Mouse (Mus musculus) embryo, embryonic 10.5 days (tissue): ENCODE data around the gene Ncoa3.
A peak's percentile ranks its signal among the peaks of the same experiment; 100 is the strongest.

ENCODE experiments used
- DNase-seq: peaks from one replicate; pipeline ENCODE4 v3.0.0-alpha.2; 2015; ENCODE audit warnings: low spot score

Gene Ncoa3

DNA sequence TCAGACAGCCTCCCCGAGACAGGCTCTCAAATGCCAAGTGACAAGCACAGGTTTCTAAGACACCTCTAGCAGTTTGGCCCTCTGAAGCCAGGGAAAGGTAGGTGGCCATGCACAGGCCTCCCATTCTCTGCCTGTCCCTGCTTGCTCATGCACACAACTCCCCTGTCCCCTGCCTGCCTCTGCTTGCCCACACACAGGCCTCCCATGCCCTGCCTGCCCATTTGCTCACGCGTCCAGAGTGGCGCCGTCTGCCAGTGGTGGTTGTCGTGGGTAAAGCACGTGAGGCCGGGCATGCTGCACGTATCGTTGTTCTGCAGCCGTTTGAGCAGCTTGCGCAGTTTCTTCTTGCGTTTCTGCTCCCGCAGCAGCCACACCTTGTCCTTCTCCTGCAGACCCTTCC is 86.8 kb downstream of the Ncoa3 start:
- DNase-seq, result no peak

DNA sequence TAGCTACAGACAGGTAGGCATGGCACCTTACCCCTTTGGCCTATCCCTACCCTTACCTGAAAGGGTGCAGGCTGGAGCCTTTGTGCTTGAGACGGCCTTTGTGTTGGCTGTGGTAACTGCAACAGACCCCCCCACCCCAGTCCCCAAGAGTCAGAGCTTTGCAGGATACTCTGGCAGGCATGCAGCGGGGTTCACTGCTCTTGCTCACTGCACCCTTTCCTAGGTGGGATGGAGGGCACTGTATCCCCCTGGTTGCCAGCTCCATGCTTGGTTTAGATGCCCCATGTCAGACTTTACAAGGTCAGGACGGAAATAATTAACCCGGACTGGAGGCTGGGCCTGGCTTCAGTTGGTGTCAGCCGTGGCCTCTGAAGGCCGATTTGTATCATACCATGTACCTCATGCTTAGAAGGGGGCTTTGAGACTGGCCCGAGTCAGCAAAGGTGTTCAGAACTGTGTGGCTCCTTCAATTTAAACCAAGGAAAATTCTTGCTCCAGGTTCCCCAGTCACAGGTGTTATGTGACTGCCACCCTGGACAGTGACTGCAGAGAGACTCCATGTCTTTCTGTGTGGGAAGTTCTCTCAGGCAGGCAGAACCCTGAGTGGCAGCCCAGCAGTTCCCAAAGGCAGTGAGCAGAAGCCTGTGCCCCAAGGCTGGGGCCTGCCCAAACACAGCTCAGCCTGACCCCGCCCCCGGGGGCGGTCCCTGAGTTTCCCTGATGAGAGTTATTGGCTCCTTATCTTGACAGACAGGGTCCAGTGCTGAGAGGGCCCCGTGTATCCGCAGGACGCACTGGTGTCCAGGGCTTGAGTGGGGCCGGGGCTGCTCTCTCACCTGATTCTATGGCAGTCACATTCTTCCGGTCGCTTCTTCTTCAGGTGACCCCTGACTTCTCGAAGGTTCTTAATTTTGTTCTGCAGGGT is 87.8 kb downstream of the Ncoa3 start:
- DNase-seq, result peak; percentile 67

DNA sequence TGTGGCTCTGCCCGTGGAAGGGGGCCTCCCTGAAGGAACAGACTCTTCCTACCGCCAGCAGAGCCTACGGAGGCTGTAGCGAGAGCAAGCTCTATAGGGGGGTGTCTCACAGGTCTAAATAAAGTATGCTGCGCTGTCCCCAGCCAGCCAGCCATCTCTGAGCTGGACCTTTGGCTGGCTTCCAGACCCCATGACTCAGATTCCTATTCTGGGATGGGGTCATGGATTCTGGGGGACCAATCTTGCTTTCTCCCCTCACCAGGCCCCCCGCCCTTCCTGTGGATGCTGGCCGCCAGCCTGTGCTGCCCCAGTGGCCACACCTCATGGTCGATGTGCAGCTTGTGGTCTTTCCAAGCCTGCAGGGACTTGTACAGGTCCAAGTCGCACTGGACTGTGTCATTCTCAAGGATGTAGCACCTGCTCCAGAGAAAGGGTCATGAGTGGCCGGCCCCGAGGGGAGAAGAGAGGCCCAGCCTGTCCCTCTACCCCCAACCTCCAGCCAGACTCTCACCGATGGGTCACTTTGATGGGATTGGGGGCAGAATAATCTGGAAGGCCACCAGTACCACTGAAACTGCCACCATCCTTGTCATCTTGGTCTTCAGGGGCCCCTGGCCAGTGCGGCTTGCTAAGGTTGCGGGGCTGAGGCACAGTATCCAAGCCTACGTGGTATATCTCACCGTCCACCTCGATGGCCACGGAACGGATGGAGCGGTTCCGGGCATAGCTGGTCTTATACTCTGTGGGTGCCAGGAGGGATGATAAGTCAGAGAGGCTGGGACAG is 88.7 kb downstream of the Ncoa3 start:
- DNase-seq, result no peak

DNA sequence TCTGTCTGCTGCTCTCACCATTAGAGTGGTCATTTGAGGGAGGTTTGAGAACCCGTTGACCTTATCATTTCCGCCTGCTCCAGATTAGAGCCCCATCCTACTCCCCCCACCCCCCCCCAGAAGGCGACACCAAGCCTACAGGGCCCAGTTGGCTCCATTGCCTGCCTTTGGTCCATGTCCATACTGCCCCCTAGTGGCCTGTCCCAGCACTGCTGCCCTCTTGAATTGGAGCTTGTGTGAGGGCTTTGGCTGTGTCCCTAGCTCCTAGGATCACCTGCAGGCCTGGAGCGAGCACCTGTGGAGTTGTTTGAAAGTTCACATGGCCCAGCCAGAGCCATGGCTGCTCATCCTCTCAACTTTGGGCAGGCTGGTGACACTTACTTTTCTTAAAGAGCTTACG is 89.8 kb downstream of the Ncoa3 start:
- DNase-seq, result peak; percentile 82

DNA sequence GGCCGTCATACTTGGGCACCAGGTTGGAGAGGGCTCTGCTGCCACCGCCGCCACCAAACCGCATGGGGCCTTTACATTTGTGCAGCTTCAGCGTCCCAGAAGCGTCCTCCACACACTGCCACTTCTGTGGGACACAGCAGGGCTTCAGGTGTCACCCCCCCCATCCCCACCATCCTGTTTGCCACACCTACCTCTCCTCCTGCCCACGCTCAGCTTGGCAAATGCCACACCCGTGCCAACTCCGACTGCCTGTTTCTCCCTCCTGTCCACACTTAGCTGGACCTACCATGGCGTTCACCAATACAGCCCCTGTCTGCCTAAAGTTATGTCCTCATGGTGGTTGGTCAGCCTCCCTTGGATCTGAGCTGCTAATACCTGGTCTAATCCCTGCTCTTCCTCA is 90.2 kb downstream of the Ncoa3 start:
- no peak for DNase-seq

DNA sequence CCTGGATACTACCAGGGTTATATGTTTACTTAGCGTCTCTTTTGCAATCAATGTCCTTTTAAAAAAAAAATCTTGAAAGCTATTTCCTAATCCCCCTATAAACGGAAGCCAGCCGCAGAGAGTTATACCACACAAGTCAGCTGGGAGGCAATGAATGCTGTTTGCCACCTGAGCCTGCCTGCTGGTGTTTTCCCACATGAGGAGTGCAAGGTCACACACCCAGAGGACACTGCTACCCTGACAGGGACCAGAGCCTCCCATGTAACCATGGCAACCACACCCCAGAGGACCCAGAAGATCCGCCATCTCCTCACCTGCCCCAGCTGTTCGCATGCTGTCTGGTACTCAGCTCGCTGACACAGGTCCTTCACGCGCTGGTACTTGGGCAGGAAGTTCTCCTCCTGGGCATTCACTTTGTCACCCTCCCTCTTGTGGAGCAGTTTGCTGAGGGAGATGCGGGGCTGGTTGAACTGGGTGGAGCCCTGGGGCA is 91.2 kb downstream of the Ncoa3 start:
- no peak for DNase-seq

DNA sequence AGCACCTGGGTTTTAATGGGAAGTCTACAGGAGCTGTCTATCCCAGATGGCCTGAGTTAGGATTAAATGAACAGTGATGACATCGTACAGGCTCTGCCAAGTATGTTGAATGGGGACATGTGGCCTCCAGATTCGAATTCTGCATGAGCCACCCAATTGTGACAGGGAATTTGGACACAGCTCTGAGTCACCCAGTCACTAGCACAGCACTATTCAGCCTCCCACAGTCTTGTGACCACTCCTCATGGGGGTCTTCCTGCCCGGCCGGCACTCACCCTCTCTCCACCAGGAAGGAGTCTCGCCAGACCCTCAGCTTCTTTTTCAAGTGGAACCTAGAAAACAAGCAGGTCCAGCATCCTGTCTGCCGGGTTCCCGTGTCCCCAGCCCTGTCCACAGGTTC is 91.7 kb downstream of the Ncoa3 start:
- no peak for DNase-seq

DNA sequence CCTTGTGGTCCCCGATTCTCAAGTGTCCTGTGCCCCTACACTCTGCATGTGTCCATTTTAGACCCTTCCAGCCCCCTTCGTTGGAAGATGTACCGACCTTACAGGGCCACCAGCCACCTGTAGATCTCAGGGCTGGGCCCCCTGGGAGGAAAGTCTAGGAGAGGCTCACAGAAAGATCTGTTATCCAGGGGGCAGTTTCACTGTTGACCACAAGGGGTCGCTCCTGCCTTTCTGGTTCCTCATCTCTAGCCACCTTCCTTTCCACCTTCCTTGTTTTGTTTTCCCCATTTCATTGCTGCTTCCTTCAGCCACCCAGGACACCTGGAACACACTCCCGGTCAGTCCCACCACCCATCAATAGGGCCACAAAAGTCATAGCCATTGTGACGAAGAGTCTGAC is 92.5 kb downstream of the Ncoa3 start:
- DNase-seq, result peak; percentile 80

DNA sequence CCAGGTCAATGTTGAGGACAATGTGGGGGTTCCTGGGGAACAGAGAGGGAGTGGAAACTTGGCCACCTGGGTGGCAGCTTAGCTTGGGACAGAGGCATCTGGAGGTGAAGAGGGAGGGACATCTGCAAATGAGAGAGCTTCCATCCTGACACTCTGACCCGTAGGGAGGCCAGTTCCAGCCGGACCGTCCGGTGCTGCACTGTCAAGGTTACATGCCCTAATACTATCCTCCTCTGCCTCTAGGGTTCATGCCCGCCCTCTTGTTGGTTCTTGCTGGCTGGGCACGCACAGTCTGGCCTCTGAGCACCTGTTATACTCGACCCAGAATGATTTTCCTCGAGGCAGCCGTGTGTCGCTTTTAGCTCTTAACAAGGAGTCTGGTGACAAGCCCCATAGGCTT is 93.3 kb downstream of the Ncoa3 start:
- no peak for DNase-seq

DNA sequence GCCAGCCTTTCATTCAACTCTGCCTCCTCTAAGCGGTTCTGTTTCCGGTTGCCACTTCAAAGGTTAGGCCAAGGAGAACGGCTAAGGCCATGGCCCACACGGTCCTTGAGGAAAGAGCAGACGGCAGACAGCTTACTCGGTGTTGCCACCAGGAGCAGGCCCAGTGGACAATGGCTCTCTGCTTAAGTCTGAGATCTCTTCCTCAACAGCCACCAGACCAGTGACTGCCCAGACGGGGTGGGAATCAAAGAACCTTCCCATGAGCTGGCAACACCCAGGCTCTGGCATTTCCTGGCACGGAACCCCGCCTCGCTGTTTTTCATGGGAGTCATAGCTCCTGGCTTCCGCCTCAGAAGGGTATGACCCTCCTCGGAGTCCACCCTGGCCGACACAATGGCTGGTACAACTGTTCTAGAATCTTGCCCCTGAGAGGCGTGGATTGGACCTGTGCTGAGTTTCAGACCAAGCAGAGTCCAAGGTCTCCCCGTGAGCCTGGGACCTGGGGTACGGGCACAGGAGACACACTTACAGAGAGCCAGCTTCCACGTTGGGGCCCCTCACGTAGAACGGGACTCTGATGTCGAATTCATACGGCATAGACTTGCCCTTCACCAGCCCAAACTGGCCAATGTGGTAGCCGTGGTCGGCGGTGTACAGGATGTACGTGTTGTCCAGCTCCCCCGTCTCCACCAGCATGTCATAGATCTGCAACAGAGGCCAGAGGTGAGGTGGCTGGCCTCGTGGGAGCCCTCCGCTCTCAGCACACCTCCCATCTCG is 94.2 kb downstream of the Ncoa3 start:
- no peak for DNase-seq

DNA sequence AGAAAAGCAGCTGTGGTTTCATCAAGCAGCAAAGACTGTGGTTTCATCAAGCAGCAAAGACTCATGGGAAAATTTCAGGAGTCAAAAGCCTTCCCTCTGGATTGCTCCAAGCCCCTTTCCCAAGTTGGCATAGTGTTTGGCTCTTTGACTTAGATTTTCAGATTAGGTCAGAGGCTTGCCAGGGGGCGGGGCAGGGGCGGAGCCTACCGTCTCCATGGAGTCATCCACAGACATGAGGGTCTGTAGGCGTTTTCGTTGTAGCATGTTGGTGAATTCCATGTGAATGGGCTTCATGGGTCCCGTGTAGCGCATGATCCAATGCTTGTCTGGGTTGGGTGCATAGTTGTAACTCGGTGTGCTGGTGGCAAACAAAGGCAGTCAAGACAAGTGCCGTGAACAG is 96.6 kb downstream of the Ncoa3 start:
- no peak for DNase-seq

DNA sequence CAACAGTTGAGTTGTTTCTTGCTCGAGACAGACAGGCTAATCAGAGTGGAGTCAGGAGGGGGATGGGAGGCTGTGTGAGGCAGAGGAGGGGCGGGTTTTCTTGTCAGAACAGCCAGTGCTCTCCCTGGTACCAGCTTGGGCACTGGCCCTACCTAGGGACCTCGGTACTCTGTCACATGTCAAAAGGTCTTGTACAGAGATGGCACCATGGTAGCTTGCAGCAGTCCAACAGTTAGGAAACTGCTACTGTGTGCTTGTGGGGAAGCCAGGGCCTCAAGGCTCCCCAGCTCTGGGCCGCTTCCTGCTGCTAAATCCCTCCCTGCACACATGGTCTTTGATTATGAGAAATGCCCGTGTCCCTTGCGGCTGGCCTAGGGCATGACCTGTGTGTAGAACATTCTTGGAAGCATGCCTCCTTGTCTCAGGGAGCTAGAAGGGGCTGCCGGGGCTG is 97.7 kb downstream of the Ncoa3 start:
- peak; percentile 52 for DNase-seq

DNA sequence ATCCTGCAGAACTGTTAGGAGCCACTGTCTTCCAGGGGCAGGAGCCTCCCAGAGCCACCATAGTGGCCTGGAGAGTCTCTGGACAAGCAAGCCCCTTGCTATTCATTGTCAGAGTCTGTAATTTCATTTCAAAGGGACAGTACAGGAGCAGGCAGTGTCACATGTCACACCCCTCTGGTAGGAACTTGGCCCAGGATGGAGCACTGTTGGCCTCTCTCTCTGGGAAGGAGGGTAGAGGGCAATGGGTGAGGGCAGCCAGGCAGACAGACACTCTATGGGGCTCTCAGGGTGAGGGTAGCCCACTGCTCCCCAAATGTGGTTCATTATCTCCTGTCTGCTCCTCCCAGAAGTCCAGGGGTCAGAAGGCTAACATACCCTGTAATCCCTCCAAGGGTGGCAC is 99.2 kb downstream of the Ncoa3 start:
- no peak for DNase-seq

DNA sequence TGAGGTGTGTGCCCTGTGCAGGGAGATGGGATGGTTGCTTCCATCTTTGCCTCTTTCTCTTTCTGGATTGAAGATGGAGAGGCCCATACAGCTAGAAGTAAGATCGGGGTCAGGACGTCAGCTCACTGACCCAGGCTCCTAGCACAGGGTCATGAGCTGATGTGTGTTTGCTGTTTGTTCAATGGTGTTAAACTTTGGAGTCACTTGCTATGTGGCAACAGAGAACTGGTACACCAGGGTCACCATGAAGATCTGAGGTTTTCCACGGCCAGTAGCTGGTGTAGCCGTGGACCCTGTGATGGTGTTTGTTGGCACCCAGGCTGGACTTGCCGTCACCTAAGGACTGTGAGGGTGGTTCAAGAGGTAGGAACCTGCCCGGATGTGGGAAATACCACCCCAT is 100.0 kb downstream of the Ncoa3 start:
- no peak for DNase-seq

DNA sequence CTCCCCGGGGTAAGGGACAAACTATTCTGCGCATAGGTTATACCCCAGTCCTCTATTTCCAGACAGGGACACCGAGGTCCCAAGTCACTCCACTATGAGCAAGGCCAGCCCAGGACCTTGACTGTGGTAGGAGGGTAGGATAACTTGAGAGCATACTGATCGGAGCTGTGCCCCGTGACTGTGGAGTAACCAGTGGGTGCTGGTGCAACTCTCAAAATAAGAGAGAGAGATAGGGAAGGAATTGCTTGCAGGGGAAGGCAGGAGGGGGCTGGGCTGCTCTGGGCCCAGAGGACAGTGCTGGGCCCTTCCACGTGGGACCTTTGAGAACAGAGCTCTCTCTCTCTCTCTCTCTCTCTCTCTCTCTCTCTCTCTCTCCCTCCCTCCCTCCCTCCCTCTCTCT is 103.9 kb downstream of the Ncoa3 start:
- no peak for DNase-seq

DNA sequence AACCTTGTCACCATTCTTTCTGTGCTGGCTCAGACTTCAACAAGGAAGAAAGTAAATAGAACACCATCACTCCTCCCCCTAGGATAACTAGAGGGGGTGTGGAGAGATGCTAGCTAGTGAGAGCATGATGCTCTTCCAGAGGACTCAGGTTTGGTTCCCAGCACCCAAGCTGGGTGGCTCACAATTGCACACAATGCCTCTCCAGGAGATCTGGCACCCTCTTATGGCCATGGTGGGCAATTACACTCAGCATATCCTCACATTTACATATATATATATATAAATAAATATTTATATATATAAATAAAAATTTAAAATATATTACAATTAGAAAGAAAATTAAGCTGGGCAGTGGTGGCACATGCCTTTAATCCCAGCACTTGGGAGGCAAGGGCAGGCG is 104.4 kb downstream of the Ncoa3 start:
- DNase-seq, result no peak

DNA sequence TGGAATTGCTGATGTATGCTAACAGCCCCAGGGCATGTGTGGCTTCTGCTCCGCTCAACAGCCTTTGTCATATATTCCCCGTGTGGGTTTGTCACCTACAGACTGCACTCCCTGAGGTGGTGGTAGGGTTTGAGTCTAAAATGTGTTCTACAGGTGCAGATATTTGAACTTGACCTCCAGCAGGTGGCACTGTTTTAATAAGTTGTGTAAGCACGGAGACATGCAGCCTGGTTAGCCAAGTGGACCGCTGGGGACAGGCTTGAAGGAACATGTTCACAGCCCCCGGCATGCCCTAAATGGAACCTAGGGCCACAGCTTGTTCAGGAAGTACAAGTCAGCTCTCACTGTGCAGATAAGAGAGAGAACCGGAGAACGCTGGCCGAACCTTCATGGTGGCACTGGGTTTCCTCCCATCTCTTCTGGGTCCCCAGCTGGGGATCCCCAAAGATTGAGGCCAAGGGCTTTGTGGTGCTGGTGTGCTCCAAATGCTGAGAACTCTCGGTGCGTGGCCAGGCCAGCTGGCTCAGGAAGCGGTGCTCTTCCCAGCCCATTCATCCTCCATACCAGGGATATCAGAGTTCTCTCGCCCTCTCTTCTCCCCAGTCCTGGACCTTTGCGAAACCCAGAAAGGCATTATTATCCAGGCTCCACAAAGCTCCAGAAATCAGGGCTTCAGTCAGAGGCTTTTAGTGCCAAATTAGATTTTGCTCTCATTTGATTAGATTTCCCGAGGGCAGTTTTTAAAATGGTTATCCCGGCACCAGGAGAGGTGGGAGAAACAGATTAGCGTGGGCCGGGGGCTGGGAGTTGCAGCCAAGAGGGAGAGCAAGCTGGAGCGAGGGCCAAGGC is 105.2 kb downstream of the Ncoa3 start:
- peak; percentile 67 for DNase-seq

DNA sequence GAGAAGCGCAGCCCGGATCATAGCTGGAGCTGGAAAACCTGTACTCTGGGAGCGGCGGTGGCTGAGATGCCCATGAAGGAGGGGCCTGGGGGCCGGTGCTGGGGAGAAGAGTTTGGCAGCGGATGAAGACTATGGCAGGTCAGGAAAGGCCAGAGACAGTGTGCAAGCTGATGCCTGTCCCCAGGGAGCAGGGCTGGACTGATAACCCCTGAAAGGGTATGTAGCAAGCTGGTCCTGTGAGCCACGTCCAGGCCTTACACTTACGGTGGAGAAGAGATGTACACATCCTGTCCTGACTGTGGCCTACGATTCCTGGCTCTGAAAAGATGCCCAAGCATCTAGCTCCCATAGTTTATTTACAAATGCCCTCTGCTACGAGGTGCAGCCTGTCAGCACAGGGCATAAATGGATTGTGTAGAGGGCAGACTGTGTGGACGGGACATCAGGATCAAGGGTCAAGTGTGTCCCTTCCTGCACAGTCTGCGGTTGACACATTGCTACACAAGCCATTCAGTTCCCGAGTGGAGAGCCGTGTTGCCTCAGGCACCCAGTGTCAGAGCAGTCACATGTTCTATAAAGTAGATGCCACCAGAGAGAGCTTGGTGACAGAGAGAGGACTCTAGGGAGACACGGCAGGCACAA is 106.0 kb downstream of the Ncoa3 start:
- DNase-seq, result no peak

DNA sequence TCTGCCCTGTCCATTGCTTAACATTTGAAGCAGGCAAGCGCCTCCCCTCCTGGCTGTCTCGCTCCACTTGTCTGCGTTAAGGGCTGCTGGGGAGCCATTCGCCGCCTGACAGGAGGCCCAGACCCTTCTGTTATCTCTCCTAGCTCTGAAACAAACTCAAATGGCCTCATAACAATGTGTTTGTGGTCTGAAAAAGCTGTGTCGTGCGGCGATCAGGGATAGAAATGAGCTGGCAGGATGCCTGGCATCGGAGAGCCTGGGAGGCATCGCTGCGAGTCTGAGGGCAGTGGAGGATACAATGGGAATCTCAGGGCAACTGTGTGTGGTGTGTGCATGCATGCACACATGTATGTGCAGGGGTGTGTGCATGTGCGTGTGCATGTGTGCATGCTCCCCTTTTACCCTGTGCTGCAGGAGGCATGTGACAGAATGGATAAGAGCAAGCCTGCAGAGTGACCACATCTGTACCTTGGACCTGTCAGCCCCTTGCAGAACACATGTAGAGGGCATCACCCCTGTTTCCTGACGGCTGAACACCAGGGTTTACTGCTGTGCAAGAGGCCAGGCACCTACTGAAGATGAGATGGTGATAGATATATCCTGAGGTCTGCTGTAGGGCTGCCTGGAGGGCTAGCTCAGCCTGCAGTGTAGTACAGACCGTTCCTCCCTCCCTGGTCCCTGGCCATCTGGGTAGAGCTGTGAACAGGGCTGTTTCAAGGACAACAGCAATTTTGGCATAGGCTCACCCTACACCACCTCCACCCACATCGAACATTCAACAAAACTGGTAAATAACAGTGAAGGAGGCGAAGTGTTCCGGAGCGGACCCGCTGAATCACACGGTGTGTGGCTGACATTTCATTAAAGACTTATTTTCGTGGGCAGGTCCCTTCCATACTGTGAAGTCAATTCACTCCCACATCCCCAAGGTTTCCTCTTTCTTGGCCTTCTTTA is 108.2 kb downstream of the Ncoa3 start:
- no peak for DNase-seq

DNA sequence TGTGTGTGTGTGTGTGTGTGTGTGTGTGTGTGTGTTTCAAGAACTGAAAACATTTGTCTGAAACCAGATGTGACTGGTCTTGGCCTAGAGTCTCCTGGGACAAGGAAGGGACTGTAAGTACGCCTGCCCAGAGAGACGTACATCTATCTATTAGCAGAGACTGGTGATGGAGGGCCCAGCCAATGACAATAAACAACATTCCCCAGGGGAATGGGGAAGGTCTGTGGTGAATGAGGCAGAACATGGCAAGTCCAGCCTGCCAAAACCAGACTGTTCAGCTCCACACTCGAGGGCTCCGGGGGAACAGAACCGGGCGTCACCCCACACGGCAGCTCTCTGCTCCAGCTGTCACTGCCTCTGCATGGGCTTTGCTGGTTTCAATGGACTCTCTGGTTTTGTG is 110.5 kb downstream of the Ncoa3 start:
- peak; percentile 22 for DNase-seq
